Mouse (Mus musculus): ENCODE results near the gene Itpr2.

DNA sequence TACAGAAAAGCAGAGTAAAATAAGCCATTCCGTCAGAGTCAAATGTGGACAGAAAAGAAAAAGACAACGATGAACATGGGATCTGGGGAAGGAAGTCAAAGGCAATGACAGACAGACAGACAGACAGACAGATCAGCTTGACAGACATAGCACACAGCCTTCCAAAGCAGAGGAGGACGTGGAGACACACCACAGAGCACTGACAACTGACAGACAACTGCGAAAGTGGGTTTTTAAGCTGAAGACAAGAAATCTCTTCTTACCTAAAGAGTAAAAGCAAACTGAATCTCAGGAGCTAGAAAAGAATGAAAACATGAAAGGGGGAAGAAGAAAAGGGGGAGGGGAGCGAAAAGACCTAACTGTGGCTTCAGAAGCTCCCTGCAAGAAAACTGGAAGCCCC lies 243.3 kb downstream of the Itpr2 start:
- TF ChIP-seq GATA1 (IDR thresholded peaks at IDR 0.05; ENCODE audit: borderline replicate concordance, low read length): no peak
- TF ChIP-seq FLI1 (IDR thresholded peaks at IDR 0.05; ENCODE audit: low read length): no peak

Data from megakaryocyte, embryonic 14.5 days (primary cell).